Mouse (Mus musculus) heart, adult 2 months (tissue): ENCODE measurements around the gene Crygb. TPM values are rescaled to one million over a fixed set of nuclear protein-coding genes. Genes with fewer than 3 reads are reported as not detected.

Source experiments
- DNase-seq, 2 experiments: peaks; one replicate each; pipeline ENCODE4 v3.0.0; 2021
- H3K27ac ChIP-seq: fragments of 200-600 bp; 2 replicates; pipeline ENCODE4 v1.8.1; 2022
- H3K27me3 ChIP-seq: fragments of 200-500 bp; 2 replicates; pipeline ENCODE4 v1.6.1; 2012; ENCODE audit warnings: mild to moderate bottlenecking, low read length, inconsistent platforms, mixed read lengths; ENCODE audit not compliant: control insufficient read depth, insufficient read depth
- H3K36me3 ChIP-seq: fragments of 200-500 bp; 2 replicates; pipeline ENCODE4 v1.6.1; 2012; ENCODE audit warnings: low read length, inconsistent platforms; ENCODE audit not compliant: control insufficient read depth, insufficient read depth
- H3K4me1 ChIP-seq: fragments of 200-500 bp; 2 replicates; pipeline ENCODE4 v1.6.1; 2011; ENCODE audit warnings: low read length; ENCODE audit not compliant: control insufficient read depth, insufficient read depth
- H3K4me3 ChIP-seq: fragments of 200-600 bp; 2 replicates; pipeline ENCODE4 v1.8.1; 2022
- H3K79me2 ChIP-seq: fragments of 200-500 bp; replicated peaks from 2 replicates; pipeline ENCODE4 v1.6.1; 2012; ENCODE audit warnings: mild to moderate bottlenecking, inconsistent platforms, low read length, moderate library complexity, mixed read lengths; ENCODE audit not compliant: control insufficient read depth, insufficient read depth
- H3K9ac ChIP-seq: fragments of 200-500 bp; 2 replicates; pipeline ENCODE4 v1.6.1; 2012; ENCODE audit warnings: low read depth, mild to moderate bottlenecking, control low read depth, inconsistent platforms, low read length, mixed read lengths
- CTCF ChIP-seq: fragments of 200-600 bp; IDR thresholded peaks from 2 replicates; pipeline ENCODE4 v1.8.1; 2022; ENCODE audit warnings: antibody characterized with exemption, mild to moderate bottlenecking, moderate library complexity
- EP300 ChIP-seq: fragments of 200-500 bp; IDR thresholded peaks from 2 replicates; pipeline ENCODE4 v1.6.1; 2011; ENCODE audit warnings: low read depth, low read length, control low read depth; ENCODE audit not compliant: insufficient read depth
- POLR2A ChIP-seq: fragments of 200-500 bp; IDR thresholded peaks from 2 replicates; pipeline ENCODE4 v1.6.1; 2011; ENCODE audit warnings: mild to moderate bottlenecking, low read depth, low read length, control low read depth; ENCODE audit not compliant: insufficient read depth
- WGBS: fragments of 180-500 bp; shearing (Covaris S2); methylation state at CpG from one replicate; pipeline ENCODE4 v1.1.7; 2018; 5-methylcytosine and 5-hydroxymethylcytosine counted together
- intact Hi-C: fragments of 180-260 bp; cut with DNase I; formaldehyde crosslinking; loops from one replicate; pipeline ENCODE4 v1.15.1; 2025
- polyA plus RNA-seq: library from polyadenylated mRNA; depleted of rRNA; stranded (reverse); fragments of >200 nt; gene quantifications from 2 replicates; pipeline ENCODE4 v1.2.3, GENCODE M21; 2012
- total RNA-seq, 2 experiments: library from RNA; stranded (reverse); gene quantifications; 2 replicates each; pipeline ENCODE4 v1.2.3; 2021

Gene Crygb
- total and polyA plus RNA-seq, 3 experiments, result not detected

DNA sequence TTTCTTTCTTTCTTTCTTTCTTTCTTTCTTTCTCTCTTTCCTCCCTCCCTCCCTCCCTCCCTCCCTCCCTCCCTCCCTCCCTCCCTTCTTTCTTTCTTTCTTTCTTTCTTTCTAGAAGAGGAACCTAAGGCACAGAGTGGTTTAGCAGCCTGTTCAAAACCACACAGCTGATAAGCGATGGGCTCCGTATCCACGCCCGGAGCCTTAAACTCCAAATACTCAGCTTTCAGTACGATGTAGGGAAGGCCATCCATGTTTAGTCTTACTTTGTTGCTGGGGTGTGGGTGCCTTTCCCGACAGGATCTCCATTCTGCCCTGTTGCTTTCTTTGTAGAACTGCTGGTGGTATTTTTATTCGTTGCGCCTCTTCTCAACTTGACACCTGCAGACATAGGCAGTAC is 27.1 kb upstream of the Crygb start:
- WGBS, result 89% methylated on average over 8 of the region's 8 CpGs

DNA sequence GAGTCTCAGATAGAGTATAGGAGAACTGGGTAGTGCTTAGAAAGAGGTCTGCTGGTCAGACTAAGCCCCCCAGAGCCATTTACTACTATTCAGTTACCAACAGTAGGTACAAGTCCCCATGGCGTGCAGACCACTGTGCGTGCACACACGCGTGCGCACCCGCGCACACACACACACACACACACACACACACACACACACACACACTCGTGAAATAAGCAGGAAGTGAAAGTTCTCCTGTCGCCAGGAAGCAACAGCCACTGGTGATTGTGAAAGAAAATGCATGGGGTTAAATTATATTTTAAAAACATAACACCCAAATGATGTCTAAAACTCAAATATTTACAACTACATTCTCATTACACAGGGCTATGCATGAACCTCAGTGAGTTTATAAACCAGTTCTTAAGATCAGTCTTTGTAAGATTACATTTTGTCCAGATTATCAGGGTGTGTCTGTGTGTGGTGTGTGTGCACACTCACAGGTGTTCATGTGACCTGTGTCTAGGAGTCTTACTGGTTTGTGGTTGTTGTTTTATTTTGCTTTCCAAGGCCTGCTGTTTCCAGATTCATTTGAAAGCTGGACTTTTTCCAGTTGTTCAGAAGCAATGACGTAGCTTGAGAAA is 25.7 kb upstream of the Crygb start:
- 75% methylated on average over 10 of the region's 10 CpGs for WGBS
- no peak overlapping the region for H3K27ac ChIP-seq
- no peaks in the 10 kb centered on the region for H3K27me3 ChIP-seq
- H3K4me3 ChIP-seq, result no peak overlapping the region
- H3K36me3 ChIP-seq, result no peaks in the 10 kb centered on the region
- no peak for DNase-seq
- H3K79me2 ChIP-seq, result no peaks in the 10 kb centered on the region
- intact Hi-C loops, result no loop called here
- H3K4me1 ChIP-seq, result no peaks in the 10 kb centered on the region
- H3K9ac ChIP-seq, result no peak overlapping the region
- TF ChIP-seq CTCF, result no peak

More for the DNA sequence above, 27.1 kb upstream of the Crygb start:
- Histone ChIP-seq H3K27ac (no peak overlapping the region), H3K4me3 (no peak overlapping the region), H3K36me3 (no peaks in the 10 kb centered on the region), H3K4me1 (no peaks in the 10 kb centered on the region), H3K9ac (no peak overlapping the region), H3K27me3 (no peaks in the 10 kb centered on the region), H3K79me2 (no peaks in the 10 kb centered on the region)
- TF ChIP-seq EP300 (no peak), POLR2A (no peak), CTCF (no peak)
- intact Hi-C loops, result no loop called here
- DNase-seq, result no peak

DNA sequence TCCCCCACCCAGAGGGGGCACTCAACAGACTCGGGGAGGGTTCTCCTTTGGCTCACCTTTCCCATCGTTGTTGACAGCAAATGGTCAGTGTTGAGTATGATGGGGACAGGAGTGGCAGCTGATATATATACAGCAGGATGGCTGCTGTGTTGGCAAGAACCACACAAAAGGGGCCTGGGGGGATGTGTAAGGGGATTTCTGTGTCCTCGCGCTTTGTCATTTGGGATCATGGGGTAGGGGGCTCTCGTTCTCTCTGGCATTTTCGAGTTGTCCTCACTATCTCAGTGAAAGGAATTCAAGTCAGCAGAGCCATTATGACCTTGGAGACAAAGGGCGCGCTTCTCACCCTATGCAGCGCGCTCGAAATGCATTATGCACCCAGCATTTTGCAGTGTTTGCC is 21.2 kb upstream of the Crygb start, which contains the start of gene Cryga:
TSS of gene Cryga (minus strand) at position 101 of the 400 bp plus-strand sequence.
- no peaks in the 10 kb centered on the region for H3K36me3 ChIP-seq
- TF ChIP-seq CTCF, result no peak
- TF ChIP-seq EP300, result no peak
- TF ChIP-seq POLR2A, result no peak
- H3K4me3 ChIP-seq, result no peak within 1 kb of the TSS
- intact Hi-C loops, result no loop called here
- no peak within 1 kb of the TSS for H3K9ac ChIP-seq
- DNase-seq, result no peak
- no peaks in the 10 kb centered on the region for H3K79me2 ChIP-seq
- H3K27ac ChIP-seq, result no peak within 1 kb of the TSS
- no peaks in the 10 kb centered on the region for H3K4me1 ChIP-seq
- WGBS, result 83% methylated on average over 11 of the region's 11 CpGs
- no peaks in the 10 kb centered on the region for H3K27me3 ChIP-seq

DNA sequence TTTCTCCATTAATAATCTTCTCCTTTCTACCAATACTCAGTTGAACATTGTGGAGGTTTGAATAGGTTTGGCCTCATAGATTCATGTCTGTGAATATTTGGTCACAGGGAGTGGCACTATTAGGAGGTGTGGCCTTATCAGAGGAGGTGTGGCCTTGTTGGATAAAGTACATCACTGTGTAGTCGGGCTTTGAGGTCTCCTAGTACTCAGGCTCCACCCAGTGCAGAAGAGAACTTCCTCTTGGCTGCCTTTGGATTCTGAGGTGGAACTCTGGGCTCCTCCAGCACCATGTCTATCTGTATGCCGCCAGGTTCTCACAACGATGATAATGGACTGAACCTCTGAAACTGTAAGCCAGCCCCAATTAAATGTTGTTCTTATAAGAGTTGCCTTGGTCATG is 14.9 kb upstream of the Crygb start:
- H3K4me1 ChIP-seq, result no peaks in the 10 kb centered on the region
- intact Hi-C loops, result no loop called here
- WGBS, result 69% methylated on average over 3 of the region's 3 CpGs
- H3K27ac ChIP-seq, result no peak overlapping the region
- H3K36me3 ChIP-seq, result no peaks in the 10 kb centered on the region
- no peak overlapping the region for H3K9ac ChIP-seq
- H3K4me3 ChIP-seq, result no peak overlapping the region
- no peaks in the 10 kb centered on the region for H3K27me3 ChIP-seq
- TF ChIP-seq CTCF (no peak), EP300 (no peak), POLR2A (no peak)
- DNase-seq, result no peak
- no peaks in the 10 kb centered on the region for H3K79me2 ChIP-seq

DNA sequence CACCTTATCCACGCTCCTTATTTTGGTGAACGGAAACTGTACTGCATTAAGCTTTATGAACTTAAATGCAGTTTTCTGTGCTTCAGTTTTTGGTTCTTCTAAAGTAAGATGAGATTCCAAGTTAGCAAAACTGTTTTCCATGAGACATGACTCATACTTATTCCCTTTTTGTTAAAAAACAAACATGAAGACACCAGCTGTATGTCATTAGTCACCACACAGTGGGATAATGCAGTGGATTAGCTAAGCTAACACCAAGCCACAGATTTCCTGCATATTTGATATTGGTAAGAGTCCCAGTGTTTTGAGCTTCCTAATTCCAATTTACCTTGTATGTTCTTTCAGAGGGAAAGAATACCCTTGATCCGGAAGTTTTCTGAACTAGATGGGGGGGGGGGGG is 9.5 kb upstream of the Crygb start:
- Histone ChIP-seq H3K9ac (no peak overlapping the region), H3K79me2 (no peaks in the 10 kb centered on the region), H3K27ac (no peak overlapping the region), H3K27me3 (no peaks in the 10 kb centered on the region), H3K36me3 (no peaks in the 10 kb centered on the region), H3K4me3 (no peak overlapping the region), H3K4me1 (no peaks in the 10 kb centered on the region)
- WGBS, result 80% methylated on average over 3 of the region's 3 CpGs
- no peak for DNase-seq
- no peak for TF ChIP-seq EP300
- no peak for TF ChIP-seq POLR2A
- intact Hi-C loops, result no loop called here

DNA sequence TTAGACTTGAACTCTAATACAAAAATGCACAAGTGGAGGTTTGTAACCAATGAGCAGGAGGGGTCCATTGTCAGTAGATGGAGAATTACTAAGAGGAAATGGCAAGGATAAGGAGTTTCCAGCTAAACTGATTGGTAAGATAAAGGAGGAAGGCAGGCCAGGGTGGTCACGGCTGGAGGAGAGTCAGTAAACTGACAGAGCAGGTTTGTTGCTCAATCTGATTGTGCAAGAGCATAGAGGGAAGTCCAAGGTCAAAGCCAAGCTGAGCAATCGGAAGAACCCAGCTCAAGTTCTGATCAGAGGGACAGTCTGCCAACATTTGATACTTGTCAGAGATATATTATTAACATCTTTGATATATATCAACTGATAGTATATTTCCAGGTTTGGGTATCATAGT is 8.3 kb upstream of the Crygb start:
- intact Hi-C loops, result no loop called here
- peak in 1 of 2 experiments; percentile 31 for DNase-seq
- Histone ChIP-seq H3K27ac (no peak overlapping the region), H3K4me3 (no peak overlapping the region), H3K27me3 (no peaks in the 10 kb centered on the region), H3K79me2 (no peaks in the 10 kb centered on the region), H3K9ac (no peak overlapping the region), H3K36me3 (no peaks in the 10 kb centered on the region), H3K4me1 (no peaks in the 10 kb centered on the region)
- TF ChIP-seq EP300, result no peak
- no peak for TF ChIP-seq POLR2A
- TF ChIP-seq CTCF, result no peak
- 40% methylated on average over 2 of the region's 2 CpGs for WGBS
